Mouse (Mus musculus) CD4-positive, CD25-positive, alpha-beta regulatory T cell, adult 9 weeks (primary cell): Measurements from ENCODE around the gene Vmn1r171. TPM values are rescaled to one million over a fixed set of nuclear protein-coding genes. Genes with fewer than 3 reads are reported as not detected.

ENCODE experiments used
- polyA plus RNA-seq: library from polyadenylated mRNA; unstranded; fragments of 100-300 nt; shearing (Covaris generic); gene quantifications from one replicate; pipeline ENCODE4 v1.2.1, GENCODE M21; 2017

Gene Vmn1r171
- polyA plus RNA-seq, result not detected

GRCm38 (mm10) chr7:23630422-23630821, at the start of gene Vmn1r171:
Gene Vmn1r171 (plus strand): TSS chr7:23630722.

GRCm38 (mm10) chr7:23605875-23606274, 24.6 kb upstream of the Vmn1r171 start, which contains the start of gene Vmn1r170:
Gene Vmn1r170 (plus strand): TSS chr7:23606175.

DNA sequence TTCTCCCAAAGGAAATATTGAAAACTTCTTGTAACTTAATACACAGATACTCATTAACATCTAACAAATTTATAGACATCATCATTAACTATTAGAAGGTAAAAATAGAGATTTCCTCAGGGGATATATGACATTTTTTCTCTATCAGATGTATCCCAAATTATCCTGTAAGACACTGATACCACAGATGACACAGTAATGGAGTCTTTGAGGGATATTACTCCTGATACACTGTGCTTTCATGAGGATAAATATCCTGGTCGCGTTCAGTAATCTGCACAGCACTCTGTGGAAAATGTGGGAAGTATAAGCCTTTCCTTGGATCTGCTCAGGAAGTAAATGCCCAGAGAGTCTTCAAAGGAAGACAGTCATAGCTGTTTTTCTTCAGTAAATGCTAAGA, 27.5 kb downstream of the Vmn1r171 start, which contains the start of gene Vmn1r172:
Gene Vmn1r172, plus strand, starts transcription at position 301 of the 400 bp plus-strand sequence.

Other genes starting within 250 kb of the Vmn1r171 start
- not detected for gene Nlrp5, start 244.8 kb upstream of the Vmn1r171 start, polyA plus RNA-seq
- gene Vmn1r167, start 123.5 kb upstream of the Vmn1r171 start, polyA plus RNA-seq, result not detected
- gene Vmn1r168, start 91.0 kb upstream of the Vmn1r171 start, polyA plus RNA-seq, result not detected
- not detected for gene Vmn1r169, start 55.2 kb upstream of the Vmn1r171 start, polyA plus RNA-seq
- not detected for gene Vmn1r170, start 24.5 kb upstream of the Vmn1r171 start, polyA plus RNA-seq
- not detected for gene Vmn1r172, start 27.6 kb downstream of the Vmn1r171 start, polyA plus RNA-seq
- gene Vmn1r173, start 70.0 kb downstream of the Vmn1r171 start, polyA plus RNA-seq, result not detected
- 0.04 TPM for gene Vmn1r174, start 121.5 kb downstream of the Vmn1r171 start, polyA plus RNA-seq
- gene Vmn1r175, start 179.9 kb downstream of the Vmn1r171 start, polyA plus RNA-seq, result not detected
- not detected for gene Vmn1r176, start 206.7 kb downstream of the Vmn1r171 start, polyA plus RNA-seq
- not detected for gene Vmn1r177, start 235.7 kb downstream of the Vmn1r171 start, polyA plus RNA-seq